Mouse (Mus musculus) left cerebral cortex, postnatal 36 days (tissue): ENCODE measurements around the gene Mex3d. TPM values are rescaled to one million over a fixed set of nuclear protein-coding genes. Genes with fewer than 3 reads are reported as not detected.

Experiments
- DNase-seq, 2 experiments: peaks; one replicate each; pipeline ENCODE4 v3.0.0; 2021 to 2022; ENCODE audit warnings: low spot score in 2 of 2, mixed read lengths in 1 of 2
- intact Hi-C: fragments of 180-260 bp; cut with DNase I; formaldehyde crosslinking; loops from one replicate; pipeline ENCODE4 v1.15.1; 2025
- total RNA-seq, 2 experiments: library from RNA; stranded (reverse); gene quantifications; 2 replicates each; pipeline ENCODE4 v1.2.3; 2021

Mex3d gene
- total RNA-seq, 2 experiments from 2014 or later: 18.1 to 23.4 TPM

GRCm38 (mm10) chr10:80390697-80391096, 3.2 kb upstream of the Mex3d start:
- no peak for DNase-seq
- intact Hi-C loops: no loop called here

- intact Hi-C loops: no loop called here
- no peak for DNase-seq
Observed at GRCm38 (mm10) chr10:80389185-80389708, 1.8 kb upstream of the Mex3d start.

DNA sequence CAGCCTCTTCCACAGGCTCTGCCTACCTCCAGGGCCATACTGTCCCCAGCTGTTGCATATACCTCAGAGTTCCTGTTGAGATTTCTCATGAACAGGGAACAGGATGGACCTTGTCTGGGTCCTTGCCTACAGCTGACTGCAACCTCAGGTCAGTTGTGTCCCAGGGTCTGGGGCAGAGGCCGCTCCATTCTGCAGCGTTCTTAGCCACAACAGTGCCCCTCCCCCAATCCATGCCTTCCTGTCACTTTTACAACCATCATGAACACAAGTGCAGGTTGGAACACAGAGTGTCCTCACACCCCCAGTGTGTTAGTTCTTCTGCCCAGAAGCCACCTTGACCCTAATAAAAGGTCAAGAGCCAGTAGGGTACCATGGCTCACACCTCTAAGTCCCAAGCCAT, 1.3 kb upstream of the Mex3d start:
- DNase-seq: no peak
- intact Hi-C loops: no loop called here

DNA sequence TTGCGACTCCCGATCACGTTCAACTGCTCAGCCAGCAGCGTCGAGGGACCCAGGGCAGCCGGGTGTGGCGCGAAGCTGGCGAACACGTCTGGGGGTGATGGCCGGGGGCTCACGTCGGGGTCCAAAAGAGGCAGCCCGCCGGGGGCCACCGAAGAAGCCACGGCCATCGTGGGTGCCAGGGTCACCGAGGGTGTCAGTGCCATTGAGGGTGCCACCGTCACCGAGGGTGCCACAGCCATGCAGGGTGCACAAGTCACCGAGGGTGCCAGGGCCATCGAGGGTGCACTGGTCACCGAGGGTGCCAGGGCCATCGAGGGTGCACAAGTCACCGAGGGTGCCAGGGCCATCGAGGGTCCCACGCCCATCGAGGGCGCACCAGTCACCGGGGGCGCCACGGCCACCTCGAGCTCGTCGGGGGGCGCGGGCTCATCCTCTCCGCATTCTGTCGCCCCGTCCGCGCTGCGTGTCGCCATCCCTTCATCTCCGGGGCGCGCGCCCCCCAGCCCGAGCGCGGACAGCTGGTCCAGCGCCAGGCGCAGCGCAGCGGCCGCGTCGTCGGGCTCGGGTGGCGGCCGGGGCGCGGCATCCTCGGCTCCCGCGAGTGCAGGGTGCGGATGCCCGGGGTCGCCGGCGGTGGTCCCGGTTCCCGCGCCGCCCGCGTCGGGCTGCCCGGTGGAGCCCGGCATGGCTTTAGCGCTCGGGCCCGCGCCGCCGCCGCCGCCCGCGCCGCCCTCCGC, 556 bp downstream of the Mex3d start:
- intact Hi-C loops: loop anchor here (1.0 kb wide), 1 partner anchor 12 kb away; the partner anchor contains the start of gene Mbd3
- no peak for DNase-seq

DNA sequence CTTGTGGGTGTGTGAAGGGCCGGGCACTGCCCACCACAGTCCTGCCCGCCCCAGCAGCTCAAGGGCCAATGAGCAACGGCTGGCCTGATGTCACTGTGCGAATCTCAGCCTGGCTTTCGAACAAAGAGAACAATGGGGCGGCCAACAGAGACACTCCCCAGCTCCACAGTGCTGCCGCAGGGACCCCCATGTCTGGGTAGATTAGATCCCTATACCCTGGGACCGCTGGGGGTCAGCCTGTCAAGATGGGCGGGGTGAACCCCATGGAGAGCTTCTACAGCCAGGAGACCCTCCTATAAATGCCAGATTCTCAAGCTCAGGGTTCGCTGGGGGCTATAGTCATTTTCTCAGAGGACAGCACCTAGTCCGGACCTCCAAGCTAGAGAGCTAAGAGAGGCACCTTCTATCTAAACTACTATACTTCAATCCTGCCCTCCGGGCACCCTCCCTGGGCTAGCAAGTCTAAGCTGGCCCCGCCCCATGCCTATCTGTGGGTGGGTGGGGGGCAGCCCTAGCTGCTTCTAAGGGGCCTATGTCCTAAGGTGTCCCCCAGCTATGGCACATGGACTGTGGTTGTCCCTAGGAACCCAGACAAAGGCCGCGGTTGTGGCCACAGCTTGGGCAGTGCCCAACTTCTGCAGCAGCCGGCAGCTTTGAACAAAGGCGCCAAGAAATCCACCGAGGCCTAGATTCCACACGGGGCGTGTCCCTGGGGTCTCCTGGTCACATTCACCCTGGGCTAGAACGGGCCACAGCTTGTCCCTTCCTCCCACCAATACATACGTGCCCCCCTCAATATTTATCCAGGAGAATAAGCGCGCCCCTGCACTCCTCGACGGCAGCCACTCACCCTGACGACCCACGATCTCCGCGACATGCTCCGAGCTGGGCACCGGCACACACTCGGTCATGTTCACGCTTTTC, 1.4 kb downstream of the Mex3d start:
- intact Hi-C loops: no loop called here
- peak in 1 of 2 experiments; percentile 32 for DNase-seq

DNA sequence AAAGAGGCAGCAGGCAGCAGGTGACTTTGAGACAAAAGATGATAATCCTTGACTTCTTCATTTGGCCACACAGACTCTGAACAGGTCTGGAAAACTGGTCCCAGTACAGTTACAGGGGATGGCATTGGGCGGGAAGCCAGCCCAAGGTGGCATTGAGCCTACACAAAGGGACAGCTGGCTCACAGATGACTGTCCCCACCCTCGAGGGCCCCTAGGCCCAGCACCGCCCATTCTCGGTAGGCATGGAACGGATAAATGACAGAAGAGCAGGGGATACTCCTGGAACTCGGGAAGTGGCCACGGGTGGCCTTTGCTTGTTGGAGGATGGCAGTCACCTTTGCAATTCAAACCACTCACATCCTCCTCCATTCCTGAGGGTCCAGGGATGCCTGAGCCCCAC, 2.1 kb downstream of the Mex3d start:
- DNase-seq: no peak
- intact Hi-C loops: no loop called here

DNA sequence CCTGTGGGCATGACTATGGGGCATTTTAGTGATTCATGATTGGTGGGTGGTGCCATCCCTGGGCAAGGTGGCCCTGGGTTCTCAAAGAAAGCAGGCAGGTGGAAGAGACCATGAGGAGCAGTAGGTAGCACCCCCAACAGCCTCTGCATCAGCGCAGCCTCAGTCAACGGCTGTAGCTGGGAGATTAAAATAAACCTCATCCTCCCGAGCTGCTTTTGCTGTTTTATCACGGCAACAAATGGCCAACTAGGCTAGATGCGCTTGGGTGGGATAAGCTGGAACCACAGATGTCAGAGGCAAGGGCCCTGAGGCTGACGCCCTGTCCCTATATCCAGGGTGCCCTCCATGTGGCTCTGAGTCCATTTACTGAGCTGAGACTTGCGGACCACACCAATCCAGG, 2.8 kb downstream of the Mex3d start:
- no peak for DNase-seq
- intact Hi-C loops: no loop called here

GRCm38 (mm10) chr10:80384115-80384639, 3.3 kb downstream of the Mex3d start:
- intact Hi-C loops: no loop called here
- no peak for DNase-seq

DNA sequence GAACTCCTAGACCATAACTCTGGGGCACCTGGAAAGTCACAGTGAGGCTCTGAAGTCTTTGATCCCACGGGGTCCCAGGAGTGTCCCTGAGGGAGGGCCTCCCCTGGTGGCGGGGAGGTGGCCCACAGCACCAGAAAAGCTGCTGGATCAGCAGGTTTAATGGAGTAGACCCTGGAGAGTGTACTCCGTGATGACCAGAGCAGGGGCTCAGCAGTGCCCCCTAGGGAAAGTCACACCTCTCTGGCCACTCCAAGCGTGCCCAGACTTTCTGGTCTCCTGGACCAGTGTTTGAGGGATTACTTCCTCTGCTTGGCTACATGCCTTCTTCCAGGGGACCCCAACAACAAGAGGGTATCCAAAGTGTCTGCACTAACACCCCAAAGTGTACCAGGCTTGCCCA, 4.0 kb downstream of the Mex3d start:
- no peak for DNase-seq
- intact Hi-C loops: no loop called here

- intact Hi-C loops: no loop called here
Observed at GRCm38 (mm10) chr10:80382641-80383365, 4.7 kb downstream of the Mex3d start.

GRCm38 (mm10) chr10:80377716-80378115, 9.7 kb downstream of the Mex3d start:
- DNase-seq: no peak
- intact Hi-C loops: loop anchor here (2.0 kb wide), 1 partner anchor 55 kb away; the partner anchor contains the start of gene Tcf3

More at GRCm38 (mm10) chr10:80382641-80383365, 4.7 kb downstream of the Mex3d start:
- no peak for DNase-seq

DNA sequence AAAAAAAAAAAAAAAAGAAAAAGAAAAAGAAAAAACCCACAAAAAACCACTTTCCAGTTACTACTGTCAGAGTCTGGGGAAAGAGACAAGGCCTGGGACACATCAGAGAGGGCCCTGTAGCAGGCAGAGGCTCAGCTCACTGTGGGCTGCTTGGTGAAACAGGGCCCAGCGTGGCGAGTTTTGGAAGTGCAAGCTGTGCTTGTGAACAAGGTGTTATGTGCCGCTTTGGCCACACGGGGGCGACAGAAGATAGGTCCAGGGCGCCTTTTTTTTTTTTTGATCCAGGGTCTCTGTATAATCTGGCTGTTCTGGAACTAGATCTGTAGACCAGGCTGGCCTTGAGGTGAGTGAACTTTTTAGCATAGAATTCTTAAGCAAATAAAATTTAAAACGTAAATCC, 11.3 kb downstream of the Mex3d start:
- intact Hi-C loops: loop anchor here (2.0 kb wide), 1 partner anchor 57 kb away; the partner anchor contains the start of gene Tcf3
- DNase-seq: peak; percentile 81 to 86

GRCm38 (mm10) chr10:80374063-80374462, 13.4 kb downstream of the Mex3d start:
- intact Hi-C loops: loop anchor here (2.0 kb wide), 1 partner anchor 33 kb away; no protein-coding TSS in a partner anchor
- DNase-seq: peak in 1 of 2 experiments; percentile 57

DNA sequence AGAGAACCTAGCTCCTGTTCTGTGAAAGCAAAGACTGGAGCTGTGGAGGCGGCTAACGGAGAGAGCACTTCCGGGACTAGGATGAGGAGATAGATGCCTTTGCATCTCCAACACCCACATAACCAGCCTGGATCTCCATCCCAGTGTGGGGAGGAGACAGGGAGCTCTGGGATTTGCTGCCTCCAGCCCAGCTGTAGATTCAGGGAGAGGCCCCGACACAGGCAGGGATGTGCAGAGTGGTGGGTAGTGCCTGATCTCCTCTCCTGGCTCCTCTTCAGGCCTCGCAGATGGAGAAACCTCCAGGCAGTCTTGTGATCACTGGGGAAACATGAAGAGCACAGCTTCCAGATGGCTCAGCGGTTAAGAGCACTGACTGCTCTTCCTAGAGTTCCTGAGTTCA, 14.8 kb downstream of the Mex3d start:
- peak; percentile 39 to 57 for DNase-seq
- intact Hi-C loops: no loop called here

DNA sequence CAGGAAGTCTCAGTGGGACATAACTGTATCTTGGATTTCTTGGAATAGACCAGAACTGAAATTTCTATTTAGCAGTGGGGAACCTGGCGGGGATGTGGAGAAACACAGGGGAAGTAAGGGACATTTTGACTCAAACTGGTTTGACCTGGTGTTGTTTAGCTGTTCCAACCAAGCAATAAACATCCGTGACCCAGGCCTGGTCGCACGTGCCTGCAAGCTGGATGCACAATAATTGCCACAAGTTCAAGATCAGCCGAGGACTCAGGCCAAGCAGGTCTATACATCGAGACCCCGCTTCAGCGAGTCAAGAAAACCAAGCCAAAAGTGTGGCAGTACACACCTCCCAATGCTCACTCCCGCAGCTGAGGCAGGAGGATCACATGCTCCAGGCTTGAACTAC, 15.5 kb downstream of the Mex3d start:
- intact Hi-C loops: no loop called here
- DNase-seq: no peak

GRCm38 (mm10) chr10:80371411-80371966, 16.0 kb downstream of the Mex3d start:
- DNase-seq: peak in 1 of 2 experiments; percentile 46
- intact Hi-C loops: no loop called here

DNA sequence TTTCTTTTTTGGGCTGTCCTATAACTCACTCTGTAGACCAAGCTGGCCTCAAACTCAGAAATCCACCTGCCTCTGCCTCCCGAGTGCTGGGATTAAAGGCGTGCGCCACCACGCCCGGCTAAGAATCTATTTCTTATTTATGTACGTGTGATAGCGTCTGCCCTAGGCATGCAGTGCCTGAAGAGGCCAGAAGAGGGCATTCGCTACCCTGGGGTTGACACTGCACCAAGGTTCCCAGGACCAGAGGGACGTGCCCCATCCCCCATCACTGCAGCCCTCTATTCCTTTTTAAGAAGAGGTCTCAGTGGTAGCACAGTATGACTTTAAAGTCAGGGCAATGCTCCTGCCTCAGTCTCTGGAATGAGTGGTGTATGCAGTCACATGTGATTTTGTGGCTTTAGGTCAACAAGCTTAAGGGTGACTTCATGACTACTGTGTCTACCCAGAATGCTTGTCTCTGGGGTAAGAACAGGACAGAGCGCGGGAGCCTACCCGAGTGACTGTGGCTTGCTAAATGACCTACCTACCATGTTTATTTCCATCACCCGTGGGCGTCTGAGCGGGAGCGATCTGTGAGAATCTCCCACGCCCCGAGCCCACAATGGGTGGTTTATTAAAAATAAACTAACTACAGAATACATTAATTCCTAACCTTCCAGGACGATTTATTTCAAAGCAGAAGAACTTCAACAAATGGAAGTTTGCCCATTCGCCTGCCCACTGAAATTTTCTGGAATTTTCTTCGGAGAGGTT, 17.3 kb downstream of the Mex3d start:
- intact Hi-C loops: no loop called here
- no peak for DNase-seq

- intact Hi-C loops: no loop called here
- no peak for DNase-seq
Observed at GRCm38 (mm10) chr10:80368392-80368791, 19.1 kb downstream of the Mex3d start.
